Mouse (Mus musculus) heart, postnatal 10 days (tissue): ENCODE measurements around the gene Tmem132c. TPM values are rescaled to one million over a fixed set of nuclear protein-coding genes. Genes with fewer than 3 reads are reported as not detected.

Experiments
- DNase-seq, 2 experiments: peaks; one replicate each; pipeline ENCODE4 v3.0.0; 2021
- intact Hi-C: fragments of 180-260 bp; cut with DNase I; formaldehyde crosslinking; loops from one replicate; pipeline ENCODE4 v1.15.1; 2025
- total RNA-seq, 2 experiments: library from RNA; stranded (reverse); gene quantifications; 2 replicates each; pipeline ENCODE4 v1.2.3; 2021

The Tmem132c gene
- total RNA-seq, 2 experiments from 2014 or later = 0.31 to 0.57 TPM

- no peak for DNase-seq
- intact Hi-C loops = no loop called here
These were observed 342.1 kb downstream of the Tmem132c start for GRCm38 (mm10) chr5:127583658-127584057.

GRCm38 (mm10) chr5:127587854-127588253 lies 346.2 kb downstream of the Tmem132c start:
- DNase-seq = no peak
- intact Hi-C loops = no loop called here

GRCm38 (mm10) chr5:127592406-127592805 lies 350.8 kb downstream of the Tmem132c start:
- intact Hi-C loops = no loop called here
- DNase-seq = no peak

- peak; percentile 25 to 40 for DNase-seq
- intact Hi-C loops = no loop called here
These were observed 351.2 kb downstream of the Tmem132c start for GRCm38 (mm10) chr5:127592854-127593253.

- intact Hi-C loops = no loop called here
- no peak for DNase-seq
These were observed 354.1 kb downstream of the Tmem132c start for GRCm38 (mm10) chr5:127595676-127596075.

GRCm38 (mm10) chr5:127596862-127597261 lies 355.3 kb downstream of the Tmem132c start:
- no peak for DNase-seq
- intact Hi-C loops = no loop called here

GRCm38 (mm10) chr5:127602996-127603395 lies 361.4 kb downstream of the Tmem132c start:
- DNase-seq = no peak
- intact Hi-C loops = no loop called here

GRCm38 (mm10) chr5:127607507-127607906 lies 365.9 kb downstream of the Tmem132c start:
- intact Hi-C loops = no loop called here
- DNase-seq = no peak

- intact Hi-C loops = no loop called here
- DNase-seq = peak in 1 of 2 experiments; percentile 30
These were observed 367.6 kb downstream of the Tmem132c start for GRCm38 (mm10) chr5:127609191-127609714.

- DNase-seq = peak; percentile 75 to 82
- intact Hi-C loops = no loop called here
These were observed 369.3 kb downstream of the Tmem132c start for GRCm38 (mm10) chr5:127610787-127611509.

- intact Hi-C loops = no loop called here
- no peak for DNase-seq
These were observed 370.3 kb downstream of the Tmem132c start for GRCm38 (mm10) chr5:127611881-127612280.

GRCm38 (mm10) chr5:127612397-127612796 lies 370.8 kb downstream of the Tmem132c start:
- intact Hi-C loops = no loop called here
- DNase-seq = no peak
